Mouse (Mus musculus) adrenal gland, adult 2 months (tissue): ENCODE results near the gene Parp2. TPM values are rescaled to one million over a fixed set of nuclear protein-coding genes. Genes with fewer than 3 reads are reported as not detected.
"Not testable (repeated sequence)": the region's sequence is repeated elsewhere in the genome, so short reads cannot be mapped to it uniquely, and the experiment has no call there.

ENCODE experiments used
- DNase-seq: peaks from one replicate; pipeline ENCODE4 v3.0.0; 2021
- long read RNA-seq: library from polyadenylated mRNA; stranded (forward); transcript quantifications from one replicate; pipeline ENCODE4 v2.0.0, GENCODE M21; 2021
- polyA plus RNA-seq: library from polyadenylated mRNA; depleted of rRNA; stranded (reverse); fragments of >200 nt; gene quantifications from 2 replicates; pipeline ENCODE4 v1.2.3, GENCODE M21; 2012; rRNA removed
- total RNA-seq, 2 experiments: library from RNA; stranded (reverse); gene quantifications; 2 replicates each; pipeline ENCODE4 v1.2.3; 2021

Gene Parp2
- 10 to 100 TPM; 22.3 to 26.0 TPM for total RNA-seq
- 3.5 and 4.0 TPM in 2 replicates for polyA plus RNA-seq
- long read RNA-seq, transcript Parp2-201 (16 exons, 1,894 nt): major isoform, 18 of 28 reads
- long read RNA-seq, partial matches to known transcripts: 0 of 28 reads
- long read RNA-seq, other reads (novel, unspliced or antisense): 8 of 28 reads

DNA sequence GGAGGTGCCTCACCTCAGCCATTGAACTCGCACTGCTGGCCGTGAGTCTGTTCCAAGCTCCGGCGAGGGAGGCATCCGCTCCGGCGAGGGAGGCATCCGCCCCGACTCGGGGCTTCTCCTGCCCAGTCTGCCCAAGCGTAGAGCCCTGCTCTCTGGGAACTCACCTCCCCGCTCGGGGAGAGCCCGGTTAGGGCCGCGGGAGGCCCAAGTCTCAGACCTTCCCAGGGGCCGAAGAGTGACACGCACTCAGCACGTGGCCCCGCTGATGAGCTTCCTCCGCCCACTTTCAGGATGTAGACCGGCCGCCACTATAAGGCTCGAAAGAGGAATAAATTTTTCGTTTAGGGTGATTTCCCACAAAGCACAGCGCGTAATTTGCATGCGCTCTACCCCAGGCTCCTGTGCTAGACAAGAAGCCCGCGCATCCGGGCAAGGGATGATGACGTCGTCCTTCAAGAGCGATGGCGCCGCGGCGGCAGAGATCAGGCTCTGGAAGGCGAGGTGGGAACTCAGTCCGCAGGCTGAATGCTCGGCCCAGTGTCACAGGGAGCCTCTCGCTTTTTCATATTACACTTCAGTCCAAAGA lies at the start of gene Parp2, which contains the start of gene Ccnb1ip1:
Parp2 (plus strand) TSS at position 355 of the 586 bp plus-strand sequence.
Ccnb1ip1 (minus strand) TSS at position 246 of the 586 bp plus-strand sequence.
- peak; percentile 97 for DNase-seq

DNA sequence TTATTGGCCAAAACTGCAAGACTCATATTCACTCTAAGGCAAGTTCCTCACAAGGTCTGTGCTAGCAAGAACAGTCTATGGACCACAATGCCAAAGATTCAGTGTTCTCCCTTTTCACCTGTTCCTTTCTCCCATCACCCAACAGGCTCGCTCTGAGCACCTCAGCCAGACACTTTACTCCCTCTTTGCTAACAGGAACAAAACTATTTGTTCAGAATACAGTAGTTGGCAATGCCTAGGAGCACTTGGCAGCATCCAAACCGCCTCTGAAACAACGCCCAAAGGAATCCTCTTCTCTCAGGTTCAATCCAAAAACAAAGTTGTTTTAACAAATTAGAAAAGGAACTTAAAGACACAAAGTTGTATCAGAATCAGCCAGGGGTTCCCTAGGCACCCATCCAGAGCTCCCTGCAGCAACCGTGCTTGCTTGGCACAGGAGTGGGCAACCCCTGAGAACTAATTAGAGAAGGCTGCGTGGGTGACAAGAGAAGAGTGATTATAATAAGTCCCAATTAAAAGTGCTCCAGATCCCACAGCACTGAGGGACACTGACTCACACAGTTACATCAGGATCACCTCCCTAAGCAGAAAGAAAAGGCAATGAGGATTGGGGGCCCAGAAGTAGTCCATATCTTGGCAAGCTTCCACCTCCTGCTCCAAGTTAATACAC lies 49.1 kb upstream of the Parp2 start:
- DNase-seq: no peak

DNA sequence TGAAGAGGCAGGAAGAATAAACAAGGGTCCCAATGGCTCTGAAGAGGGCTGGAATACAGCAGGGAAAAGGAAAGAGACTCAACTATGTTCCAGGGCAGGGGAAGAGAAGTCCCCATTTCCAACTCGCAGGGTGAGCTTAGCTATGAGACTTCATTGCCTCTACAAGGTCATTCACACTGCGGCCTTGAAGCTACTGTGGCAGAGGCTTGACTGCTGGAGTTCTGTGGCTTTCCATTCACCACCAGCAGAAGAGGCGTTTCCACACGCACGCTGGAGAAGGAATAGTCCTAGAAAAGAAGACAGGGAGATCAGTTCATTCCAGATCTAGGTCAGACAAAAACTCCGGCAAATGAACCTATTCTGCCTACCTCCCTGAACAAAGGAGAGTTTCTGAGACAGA lies 41.9 kb upstream of the Parp2 start:
- DNase-seq: peak; percentile 61

DNA sequence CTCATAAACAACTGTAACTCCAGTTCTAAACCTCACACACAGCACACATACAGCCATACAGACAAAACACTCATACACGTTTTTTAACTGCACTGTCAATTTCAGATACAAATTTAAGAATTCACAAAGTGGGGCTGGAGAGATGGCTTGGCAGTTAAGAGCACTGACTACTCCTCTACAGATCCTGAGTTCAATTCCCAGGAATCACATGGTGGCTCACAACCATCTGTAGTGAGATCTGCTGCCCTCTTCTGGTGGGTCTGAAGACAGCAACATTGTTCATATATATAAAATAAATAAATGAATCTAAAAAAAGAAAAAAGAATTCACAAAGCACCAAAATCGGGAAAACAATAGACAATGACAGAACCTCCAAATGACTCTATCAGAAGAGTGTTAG lies 36.3 kb upstream of the Parp2 start:
- no peak for DNase-seq

DNA sequence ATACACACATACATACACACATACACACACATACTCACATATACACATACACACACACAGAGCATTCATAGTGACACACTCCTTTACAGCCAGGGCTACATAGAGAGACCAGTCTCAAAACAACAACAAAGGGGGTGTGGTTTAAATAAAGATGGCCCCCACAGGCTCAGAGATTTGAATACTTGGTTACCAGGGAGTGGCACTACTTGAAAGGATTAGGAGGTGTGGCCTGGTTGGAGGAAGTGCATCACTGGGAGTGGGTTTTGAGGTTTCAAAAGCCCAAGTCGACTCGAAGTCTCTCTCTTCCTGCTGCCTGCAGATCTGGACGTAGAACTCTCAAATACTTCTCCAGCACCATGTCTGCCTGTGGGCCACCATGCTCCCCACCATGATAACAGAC lies 25.5 kb upstream of the Parp2 start:
- DNase-seq: no peak

DNA sequence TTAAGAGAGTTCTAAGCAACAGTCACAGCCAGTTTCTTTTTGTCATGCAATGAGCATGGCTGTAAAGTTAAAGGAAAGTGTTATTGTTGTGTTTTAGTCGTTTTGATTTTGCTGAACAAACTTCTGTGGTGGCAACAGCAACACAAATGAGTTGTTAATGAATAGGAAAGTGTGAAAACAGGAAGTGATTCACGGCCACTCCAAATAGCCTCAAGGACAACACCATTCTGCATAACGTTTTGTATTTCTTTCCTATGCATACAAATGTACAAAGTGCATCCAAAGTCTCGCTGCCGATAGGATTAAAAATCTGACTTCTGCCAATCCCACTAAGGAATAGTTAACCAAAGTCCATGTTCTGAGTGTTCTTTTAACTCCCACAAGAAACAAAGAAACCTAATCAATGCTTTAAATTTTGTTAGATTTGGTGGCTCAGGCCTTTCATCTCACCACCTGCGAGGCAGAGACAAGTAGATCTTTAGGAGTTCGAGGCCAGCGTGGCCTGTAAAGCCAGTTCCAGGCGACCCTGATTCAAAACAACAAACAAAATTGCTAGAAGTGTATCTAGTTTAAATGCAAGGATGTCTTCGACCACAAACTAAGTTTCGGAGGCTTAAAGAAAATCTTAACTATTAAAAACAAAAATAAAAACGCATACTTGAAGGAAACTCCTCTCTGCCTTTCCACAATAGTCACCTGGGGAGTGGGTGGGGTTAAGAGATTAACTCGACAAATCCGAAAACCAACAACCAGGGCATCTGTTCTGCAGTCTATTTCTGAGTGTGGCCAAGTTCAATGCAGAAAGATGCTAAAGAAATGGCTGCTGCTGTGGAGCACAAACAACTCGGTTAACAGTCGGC lies 23.0 kb upstream of the Parp2 start:
- no peak for DNase-seq

DNA sequence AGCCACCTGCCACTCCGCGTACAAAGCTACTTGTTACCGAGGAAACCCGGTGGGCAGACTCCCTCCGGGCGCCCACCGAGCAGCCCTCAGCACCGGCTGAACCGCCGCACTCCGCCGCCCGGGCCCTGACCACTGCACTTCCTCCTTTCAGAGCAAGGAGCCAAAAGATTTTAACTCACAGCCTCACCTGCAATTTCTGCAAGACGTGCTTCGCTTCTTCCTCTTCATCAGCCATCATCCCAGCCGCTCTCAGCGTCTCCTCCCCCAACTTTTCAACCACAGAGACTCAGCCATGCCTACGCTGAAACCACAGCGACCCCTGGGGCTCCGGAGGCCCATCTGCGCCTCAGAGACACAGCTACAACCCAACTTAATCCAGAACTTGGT lies 22.4 kb upstream of the Parp2 start, which contains the start of gene Ttc5:
Ttc5 (minus strand) TSS at position 269 of the 387 bp plus-strand sequence.
- peak; percentile 93 for DNase-seq

DNA sequence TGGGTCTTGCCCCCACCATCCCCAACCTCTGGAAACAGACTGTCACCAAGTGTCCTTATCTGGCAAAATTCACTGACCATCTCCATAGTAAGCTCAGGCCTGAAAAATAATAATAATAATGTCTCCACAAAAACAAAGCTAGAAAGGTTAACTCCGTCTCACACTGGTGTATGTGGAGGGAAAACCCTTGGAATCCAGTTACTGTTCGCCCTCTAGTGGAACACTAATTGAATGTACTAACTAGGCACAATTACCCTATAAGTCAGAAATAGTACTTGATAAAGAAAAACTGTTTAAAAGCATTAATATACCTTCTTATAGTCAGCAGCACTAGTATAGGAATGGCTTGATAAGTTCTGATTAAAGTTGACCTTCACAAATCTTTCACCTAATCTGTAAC lies 19.5 kb upstream of the Parp2 start:
- no peak for DNase-seq

DNA sequence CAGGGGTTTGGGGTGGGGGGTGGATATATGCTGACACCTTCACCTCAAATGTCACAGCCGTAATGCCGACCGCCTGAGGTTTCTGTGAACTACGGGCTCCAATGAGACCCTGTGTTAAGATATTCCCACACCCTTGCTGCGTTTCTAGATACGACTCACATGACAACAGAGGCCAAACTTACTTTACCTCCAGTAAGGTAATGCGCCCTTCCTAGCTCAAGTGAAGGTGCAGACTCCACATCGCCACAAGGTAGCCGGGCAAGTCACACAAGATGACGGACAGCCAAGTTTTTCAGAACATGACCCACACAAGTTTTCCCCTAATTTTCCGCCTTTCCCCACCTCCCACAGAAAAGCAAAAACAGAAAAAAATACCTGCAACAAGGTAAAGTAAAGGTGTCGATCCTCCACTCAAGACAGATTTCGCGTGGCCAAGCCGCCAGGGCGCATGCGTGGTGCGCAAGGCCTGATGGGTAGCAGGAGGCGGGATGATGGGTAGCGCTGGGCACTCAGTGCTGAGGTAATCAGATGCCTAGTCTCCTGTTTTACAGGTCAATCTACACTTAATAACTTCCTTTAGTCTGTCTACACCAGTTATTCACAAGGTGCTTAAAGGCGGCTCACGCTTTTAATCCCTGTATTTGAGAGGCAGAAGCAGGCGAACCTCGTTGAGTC lies 12.2 kb upstream of the Parp2 start:
- no peak for DNase-seq

DNA sequence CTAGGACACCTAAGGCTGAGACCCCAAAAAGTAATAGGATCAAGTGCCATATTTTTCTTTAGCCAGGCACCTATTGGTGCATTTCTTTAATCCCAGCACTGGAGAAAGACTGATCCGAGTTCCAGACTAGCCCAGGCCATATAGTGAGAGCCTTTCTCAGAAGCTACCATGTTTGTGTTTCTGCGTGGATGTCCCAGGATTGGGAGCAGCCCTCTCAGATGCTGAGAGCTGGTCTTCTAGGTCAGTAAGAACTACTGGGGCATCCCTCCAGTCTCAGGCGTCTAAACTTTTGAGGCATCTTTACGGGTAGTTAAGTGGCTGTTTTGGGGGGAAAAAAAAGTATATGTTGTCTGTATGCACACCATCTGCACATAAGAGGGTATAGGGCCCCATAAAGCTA lies 11.7 kb upstream of the Parp2 start:
- no peak for DNase-seq

DNA sequence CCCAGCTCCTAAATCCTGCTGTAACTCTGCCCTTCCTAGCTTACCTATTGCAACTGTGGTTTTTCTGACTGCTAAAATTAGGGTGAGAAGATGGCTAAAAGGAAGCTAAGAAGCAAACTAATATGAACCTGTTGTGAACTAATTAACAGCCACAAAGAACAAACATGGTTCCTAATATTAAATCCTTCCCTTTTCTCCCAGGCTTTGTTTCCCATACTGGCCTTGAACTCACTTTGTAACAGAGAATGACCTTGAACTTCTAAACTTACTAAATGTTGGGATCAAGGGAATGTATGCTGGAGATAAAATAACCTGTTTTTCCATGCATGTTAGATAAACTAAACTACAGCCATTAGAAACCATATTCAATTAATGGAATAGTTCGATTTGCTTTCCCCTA lies 11.2 kb upstream of the Parp2 start:
- DNase-seq: no peak

DNA sequence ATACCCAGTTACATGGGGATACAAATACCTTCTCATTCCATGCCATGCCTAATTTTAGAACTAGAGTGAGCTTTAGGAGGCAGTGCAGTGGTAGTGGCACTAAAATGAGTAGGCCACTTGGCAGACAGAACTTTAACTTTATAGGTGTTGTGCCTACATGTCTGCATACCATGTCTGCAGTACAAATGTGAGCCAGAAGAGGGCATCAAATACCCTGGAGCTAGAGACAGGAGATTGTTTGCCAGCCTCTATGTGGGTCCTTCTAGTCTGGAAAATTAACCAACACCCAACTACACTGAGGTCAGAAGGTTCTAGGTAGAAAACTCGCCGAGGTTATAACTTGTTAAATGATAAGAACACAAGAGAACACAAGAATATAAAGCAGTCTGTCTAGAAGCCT lies 9.1 kb upstream of the Parp2 start:
- no peak for DNase-seq

DNA sequence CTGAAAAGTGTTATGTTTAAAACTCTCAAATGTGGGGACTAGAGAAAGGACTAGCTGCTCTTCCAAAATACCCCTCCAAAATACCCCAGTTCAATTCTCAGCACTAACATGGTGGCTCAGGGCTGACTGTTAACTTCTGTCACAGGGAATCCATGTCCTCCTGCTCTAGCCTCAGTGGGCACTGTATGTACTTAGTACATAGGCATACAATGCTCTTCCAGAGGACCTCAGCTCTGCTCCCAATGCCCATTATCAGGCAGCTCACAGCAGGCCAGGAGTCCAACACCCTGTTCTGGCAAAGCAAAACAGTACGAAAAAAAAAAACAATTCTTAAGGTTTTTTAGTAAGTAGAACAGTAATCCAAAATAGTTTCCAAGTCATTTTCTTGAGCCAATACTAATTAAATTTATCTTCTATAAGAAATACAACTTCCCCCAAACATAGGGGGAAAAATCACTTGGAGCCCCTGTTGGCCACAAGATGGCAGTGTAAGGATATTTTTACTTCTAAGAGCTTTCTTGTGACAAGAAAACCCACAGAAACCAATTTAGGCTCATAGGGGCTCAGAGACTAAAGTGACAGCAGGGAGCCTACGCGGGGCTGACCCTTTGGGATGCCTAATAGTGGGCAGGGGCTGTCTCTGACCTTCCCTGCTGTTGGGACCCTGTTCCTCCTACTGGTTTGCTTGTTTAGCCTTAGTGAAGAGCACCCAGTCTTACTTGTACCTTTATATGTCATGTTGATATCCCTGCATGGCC lies 8.0 kb upstream of the Parp2 start:
- DNase-seq: peak; percentile 33

DNA sequence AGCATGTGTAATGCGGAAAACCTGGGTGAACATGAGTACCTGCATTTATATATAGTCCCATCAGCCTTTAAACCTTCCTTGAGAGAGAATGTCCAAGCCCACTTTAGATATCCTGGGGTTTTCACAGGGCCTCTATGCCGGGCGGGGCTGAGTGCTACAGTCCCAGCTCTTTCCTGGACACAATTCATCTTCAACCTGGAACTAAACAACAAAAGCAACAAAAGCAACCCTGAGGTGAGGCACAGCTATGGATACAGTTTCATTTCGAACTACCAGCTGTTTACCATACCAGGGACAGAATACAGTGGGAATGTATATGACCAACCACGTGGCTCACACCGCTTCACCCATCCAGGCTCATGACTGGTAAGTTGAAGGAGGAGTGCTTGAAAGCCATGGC lies 5.2 kb upstream of the Parp2 start:
- no peak for DNase-seq

DNA sequence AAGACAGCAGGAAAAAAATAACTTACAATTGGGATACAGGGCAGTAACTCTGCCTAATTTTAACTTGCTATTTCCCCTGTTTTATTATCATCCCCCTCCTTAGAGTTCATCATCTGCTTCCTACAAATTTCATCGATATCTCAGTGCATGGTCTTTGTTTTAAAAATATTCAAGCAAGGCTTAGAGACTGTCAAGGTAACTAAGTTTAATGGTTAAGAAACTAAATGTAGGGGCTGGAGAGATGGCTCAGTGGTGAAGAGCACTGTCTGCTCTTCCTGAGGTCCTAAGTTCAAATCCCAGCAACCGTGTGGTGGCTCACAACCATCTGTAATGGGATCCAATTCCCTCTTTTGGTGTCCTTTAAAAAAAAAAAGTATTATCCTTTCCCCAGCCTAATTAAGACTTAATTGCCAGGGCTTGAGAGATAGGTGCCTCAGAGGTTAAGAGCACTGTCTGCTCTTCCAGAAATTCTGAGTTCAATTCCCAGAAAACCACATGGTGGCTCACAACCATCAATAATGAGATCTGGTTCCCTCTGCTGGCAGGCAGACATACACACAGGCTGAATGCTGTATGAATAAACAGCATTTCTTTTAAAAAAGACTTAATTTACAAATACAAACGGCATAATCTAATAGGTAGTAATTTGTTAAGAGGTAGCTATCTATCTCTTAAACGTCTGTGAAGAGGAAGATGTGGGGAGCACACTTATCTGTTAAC lies 4.6 kb upstream of the Parp2 start:
- no peak for DNase-seq

DNA sequence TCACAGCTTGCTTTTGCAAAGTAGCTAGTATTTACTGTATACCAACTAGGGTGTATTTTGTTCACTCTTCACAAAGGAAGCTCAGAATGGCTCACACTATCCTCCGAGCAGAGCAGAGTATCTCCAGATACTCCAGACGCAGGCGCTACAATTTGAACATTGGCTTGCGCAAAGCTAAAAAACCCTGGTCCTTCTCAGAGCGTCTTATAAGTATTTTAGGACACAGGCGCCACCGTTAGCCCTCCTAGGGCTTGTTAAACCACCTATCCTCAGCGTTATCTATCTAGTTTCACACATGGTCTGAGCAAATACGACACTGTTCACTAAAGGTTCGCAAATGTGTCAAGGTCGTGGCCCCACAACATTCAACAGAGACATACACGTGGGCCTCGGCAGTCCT lies 3.0 kb upstream of the Parp2 start:
- DNase-seq: no peak

DNA sequence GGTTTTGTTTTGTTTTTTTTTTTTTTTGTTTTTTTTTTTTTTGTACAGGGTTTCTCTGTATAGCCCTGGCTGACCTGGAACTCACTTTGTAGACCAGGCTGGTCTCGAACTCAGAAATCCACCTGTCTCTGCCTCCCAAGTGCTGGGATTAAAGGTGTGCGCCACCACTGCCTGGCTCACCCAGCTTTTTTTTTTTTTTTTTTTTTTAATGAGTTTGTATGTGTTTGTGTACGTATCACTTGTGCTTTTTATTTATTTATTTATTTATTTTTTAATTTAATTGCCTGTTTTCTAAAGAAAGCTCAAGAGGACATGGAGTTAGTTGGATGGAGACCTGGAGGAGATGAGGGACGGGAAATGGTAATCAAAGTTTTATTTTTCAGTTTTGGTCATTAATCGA lies 1.2 kb upstream of the Parp2 start:
- not testable (repeated sequence) for DNase-seq

DNA sequence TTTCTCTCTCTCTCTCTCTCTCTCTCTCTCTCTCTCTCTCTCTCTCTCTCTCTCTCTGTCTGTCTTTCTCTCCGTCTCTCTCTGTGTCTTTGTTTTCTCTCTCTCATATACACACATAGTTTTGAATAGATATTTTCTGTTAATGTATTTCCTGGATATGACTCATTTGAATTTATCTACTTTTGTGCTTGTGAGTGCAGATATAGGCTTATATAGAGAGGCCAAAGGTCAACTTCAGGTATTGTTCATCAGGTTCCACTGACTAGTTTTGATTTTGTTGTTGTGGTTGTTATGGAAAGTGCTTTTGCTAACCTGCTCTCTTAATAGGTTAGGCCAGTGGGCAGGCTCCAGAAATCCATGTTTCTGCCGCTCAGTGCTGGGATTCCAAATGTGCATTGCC lies 5.4 kb downstream of the Parp2 start:
- no peak for DNase-seq

DNA sequence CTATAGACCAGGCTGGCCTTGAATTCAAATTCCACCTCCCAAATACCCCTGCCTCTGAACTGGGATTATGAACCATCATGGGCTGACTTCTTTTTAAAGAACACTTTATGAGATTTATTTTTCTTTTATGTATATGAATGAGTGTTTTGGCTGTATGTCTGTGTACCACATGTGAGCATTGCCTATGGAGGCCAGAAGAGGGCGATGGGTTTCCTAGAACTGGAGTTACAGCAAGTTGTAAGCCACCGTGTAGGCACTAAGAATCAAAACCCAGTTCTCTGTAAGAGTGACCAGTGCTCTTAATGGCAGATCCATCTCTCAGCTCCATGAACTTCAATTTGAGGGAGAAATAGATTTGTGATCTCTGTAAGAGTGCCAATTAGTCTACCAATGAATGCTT lies 15.6 kb downstream of the Parp2 start:
- no peak for DNase-seq

DNA sequence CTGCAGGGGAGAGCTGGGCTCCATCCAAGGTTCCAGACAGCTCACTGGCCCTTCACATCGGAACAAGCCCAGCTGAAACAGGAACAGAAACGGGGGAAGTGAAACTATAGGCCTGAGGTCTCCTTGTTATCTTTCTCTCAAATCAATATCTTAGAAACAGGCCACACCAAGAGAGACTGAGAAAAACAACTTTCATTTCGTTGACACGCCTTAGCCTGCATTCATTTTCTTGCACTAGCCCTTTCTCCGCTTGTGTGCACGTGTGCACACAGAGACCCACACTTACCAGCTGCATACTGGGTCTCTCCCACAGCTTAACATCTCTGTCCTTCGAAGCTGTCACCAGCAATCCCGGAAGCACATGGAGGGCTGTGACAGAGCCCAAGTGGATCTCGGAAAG lies 16.6 kb downstream of the Parp2 start:
- no peak for DNase-seq

DNA sequence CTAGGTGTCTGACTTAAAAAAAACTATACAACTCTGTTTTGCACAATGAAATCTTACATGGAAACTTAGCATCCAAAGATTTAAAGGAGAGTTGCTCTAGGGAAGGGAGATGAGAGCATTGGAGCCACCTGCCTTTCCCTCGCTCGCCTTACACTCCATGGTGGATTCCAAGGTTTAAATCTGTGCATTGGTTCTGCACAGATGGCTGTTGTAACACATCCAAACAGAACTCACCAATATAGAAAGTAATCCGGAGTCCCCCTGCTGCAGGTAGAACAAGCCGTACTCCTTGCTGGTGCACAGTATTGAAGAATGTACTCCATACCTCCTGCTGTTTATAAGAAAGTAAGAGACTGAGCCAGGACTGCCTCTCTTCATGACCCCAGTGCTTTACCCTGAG lies 18.9 kb downstream of the Parp2 start:
- DNase-seq: no peak
